Mouse (Mus musculus) spleen, adult 12 weeks (tissue): Measurements from ENCODE around the gene Hsd17b2.

Experiments used
- DNase-seq: peaks from one replicate; pipeline ENCODE4 v3.0.0; 2022; ENCODE audit warnings: low spot score

Hsd17b2 gene

GRCm38 (mm10) chr8:117701859-117702258 is at the start of gene Hsd17b2:
TSS of gene Hsd17b2 (plus strand) at chr8:117701904.
- no peak for DNase-seq

- DNase-seq = no peak
These were observed 49.4 kb upstream of the Hsd17b2 start for GRCm38 (mm10) chr8:117652318-117652717.

GRCm38 (mm10) chr8:117658990-117659389 is 42.7 kb upstream of the Hsd17b2 start:
- DNase-seq = no peak

- DNase-seq = no peak
These were observed 41.2 kb upstream of the Hsd17b2 start for GRCm38 (mm10) chr8:117660358-117661031.

- DNase-seq = no peak
These were observed 34.2 kb upstream of the Hsd17b2 start for GRCm38 (mm10) chr8:117667349-117668124.

GRCm38 (mm10) chr8:117670461-117670860 is 31.2 kb upstream of the Hsd17b2 start:
- no peak for DNase-seq

- no peak for DNase-seq
These were observed 29.1 kb upstream of the Hsd17b2 start for GRCm38 (mm10) chr8:117672558-117672957.

GRCm38 (mm10) chr8:117673430-117673830 is 28.3 kb upstream of the Hsd17b2 start, which contains the start of gene Sdr42e1:
TSS of gene Sdr42e1 (minus strand) at chr8:117673689.
- peak; percentile 16 for DNase-seq

GRCm38 (mm10) chr8:117675171-117675570 is 26.5 kb upstream of the Hsd17b2 start:
- DNase-seq = no peak

GRCm38 (mm10) chr8:117676460-117676859 is 25.2 kb upstream of the Hsd17b2 start:
- DNase-seq = no peak

GRCm38 (mm10) chr8:117677011-117677410 is 24.7 kb upstream of the Hsd17b2 start:
- no peak for DNase-seq

GRCm38 (mm10) chr8:117678650-117679049 is 23.1 kb upstream of the Hsd17b2 start:
- DNase-seq = no peak

- DNase-seq = no peak
These were observed 17.7 kb upstream of the Hsd17b2 start for GRCm38 (mm10) chr8:117683925-117684472.

GRCm38 (mm10) chr8:117684504-117684903 is 17.2 kb upstream of the Hsd17b2 start:
- DNase-seq = no peak

- DNase-seq = no peak
These were observed 13.8 kb upstream of the Hsd17b2 start for GRCm38 (mm10) chr8:117687890-117688289.

- DNase-seq = no peak
These were observed 9.6 kb upstream of the Hsd17b2 start for GRCm38 (mm10) chr8:117692131-117692530.

- no peak for DNase-seq
These were observed 6.1 kb upstream of the Hsd17b2 start for GRCm38 (mm10) chr8:117695636-117696035.

GRCm38 (mm10) chr8:117697248-117697647 is 4.5 kb upstream of the Hsd17b2 start:
- DNase-seq = no peak

- no peak for DNase-seq
These were observed 1.0 kb upstream of the Hsd17b2 start for GRCm38 (mm10) chr8:117700699-117701098.

GRCm38 (mm10) chr8:117701246-117701645 is 458 bp upstream of the Hsd17b2 start:
- DNase-seq = no peak

- no peak for DNase-seq
These were observed 997 bp downstream of the Hsd17b2 start for GRCm38 (mm10) chr8:117702701-117703100.

- no peak for DNase-seq
These were observed 4.4 kb downstream of the Hsd17b2 start for GRCm38 (mm10) chr8:117706141-117706540.

- no peak for DNase-seq
These were observed 10.5 kb downstream of the Hsd17b2 start for GRCm38 (mm10) chr8:117712226-117712625.
